Mouse (Mus musculus) lung, adult 2 months (tissue): ENCODE measurements at regions not wholly inside any gene's neighbourhood (a gene's known extent, or its start where the extent isn't known, plus 50 kb on each side); places are given as distances from the start of the nearest gene placed in this dataset.

Experiments used
- CTCF ChIP-seq: fragments of 200-500 bp; IDR thresholded peaks from 2 replicates; pipeline ENCODE4 v1.5.1; 2011; ENCODE audit warnings: mild to moderate bottlenecking, low read length, control low read depth; ENCODE audit not compliant: insufficient read depth
- POLR2A ChIP-seq: fragments of 200-500 bp; IDR thresholded peaks from 2 replicates; pipeline ENCODE4 v1.6.1; 2011; ENCODE audit warnings: low read depth, mild to moderate bottlenecking, control low read depth, low read length, borderline replicate concordance; ENCODE audit errors: extremely low read depth

GRCm38 (mm10) chr7:83023990-83024389 lies 156.9 kb downstream of the Mex3b start:
- no peak for TF ChIP-seq POLR2A
- TF ChIP-seq CTCF, result no peak
